Mouse (Mus musculus): ENCODE results near the gene Ppm1m.

Ppm1m gene

GRCm38 (mm10) chr9:106158037-106158491 is 41.5 kb downstream of the Ppm1m start, which contains the start of gene Glyctk:
Gene Glyctk (minus strand): TSS chr9:106158138.
- no peak for DNase-seq (ENCODE audit: low read depth)

- no peak for DNase-seq (ENCODE audit: low read depth)
These were observed 42.0 kb downstream of the Ppm1m start for GRCm38 (mm10) chr9:106157623-106157925.

GRCm38 (mm10) chr9:106156921-106157622 is 42.5 kb downstream of the Ppm1m start:
- DNase-seq (ENCODE audit: low read depth) = no peak

GRCm38 (mm10) chr9:106156419-106156818 is 43.1 kb downstream of the Ppm1m start:
- no peak for DNase-seq (ENCODE audit: low read depth)

GRCm38 (mm10) chr9:106154106-106154505 is 45.4 kb downstream of the Ppm1m start:
- no peak for DNase-seq (ENCODE audit: low read depth)

- no peak for DNase-seq (ENCODE audit: low read depth)
These were observed 50.2 kb downstream of the Ppm1m start for GRCm38 (mm10) chr9:106149399-106149754.

- no peak for DNase-seq (ENCODE audit: low read depth)
These were observed 50.8 kb downstream of the Ppm1m start for GRCm38 (mm10) chr9:106148541-106149398.

GRCm38 (mm10) chr9:106147851-106148431 is 51.6 kb downstream of the Ppm1m start:
- DNase-seq (ENCODE audit: low read depth) = no peak

- no peak for DNase-seq (ENCODE audit: low read depth)
These were observed 52.3 kb downstream of the Ppm1m start for GRCm38 (mm10) chr9:106147281-106147680.

- DNase-seq (ENCODE audit: low read depth) = no peak
These were observed 54.0 kb downstream of the Ppm1m start for GRCm38 (mm10) chr9:106145582-106145981.

Measured in fibroblast of lung, adult 2 months (primary cell).